Mouse (Mus musculus) cerebellum, adult 2 months (tissue): ENCODE measurements around the gene Ccnq.

Experiments used
- CTCF ChIP-seq: fragments of 200-500 bp; IDR thresholded peaks from 2 replicates; pipeline ENCODE4 v1.5.1; 2011; ENCODE audit warnings: low read depth, mild to moderate bottlenecking, control low read depth, low read length, moderate library complexity, borderline replicate concordance; ENCODE audit not compliant: insufficient read depth
- POLR2A ChIP-seq: fragments of 200-500 bp; IDR thresholded peaks from 2 replicates; pipeline ENCODE4 v1.6.1; 2011; ENCODE audit warnings: low read length, control low read depth, borderline replicate concordance; ENCODE audit not compliant: insufficient read depth

GRCm38 (mm10) chr11:78732619-78733018, 18.9 kb downstream of the Ccnq start:
- TF ChIP-seq POLR2A (no peak), CTCF (no peak)
